Mouse (Mus musculus) embryo, embryonic 11 days (tissue): ENCODE measurements around the gene Sirt2.

Experiments
- DNase-seq: peaks from one replicate; pipeline ENCODE4 v3.0.0-alpha.2; 2015

Gene Sirt2

GRCm38 (mm10) chr7:28817957-28818356 is 51.4 kb downstream of the Sirt2 start:
- DNase-seq: no peak

DNA sequence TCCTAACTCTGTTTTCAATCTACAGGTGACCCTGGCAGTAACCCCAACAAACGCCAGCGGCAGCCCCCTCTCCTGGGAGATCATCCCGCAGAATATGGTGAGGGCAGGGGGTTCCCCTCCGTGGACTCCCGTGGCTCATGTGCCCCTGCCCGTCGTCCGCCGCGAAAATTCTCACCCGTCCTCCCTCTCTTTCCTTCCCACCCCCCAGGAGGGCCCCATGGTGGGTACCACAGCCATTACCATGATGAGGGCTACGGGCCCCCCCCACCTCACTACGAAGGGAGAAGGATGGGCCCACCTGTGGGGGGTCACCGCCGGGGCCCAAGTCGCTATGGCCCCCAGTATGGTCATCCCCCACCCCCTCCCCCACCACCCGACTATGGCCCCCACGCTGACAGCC is 51.9 kb downstream of the Sirt2 start:
- DNase-seq: no peak

DNA sequence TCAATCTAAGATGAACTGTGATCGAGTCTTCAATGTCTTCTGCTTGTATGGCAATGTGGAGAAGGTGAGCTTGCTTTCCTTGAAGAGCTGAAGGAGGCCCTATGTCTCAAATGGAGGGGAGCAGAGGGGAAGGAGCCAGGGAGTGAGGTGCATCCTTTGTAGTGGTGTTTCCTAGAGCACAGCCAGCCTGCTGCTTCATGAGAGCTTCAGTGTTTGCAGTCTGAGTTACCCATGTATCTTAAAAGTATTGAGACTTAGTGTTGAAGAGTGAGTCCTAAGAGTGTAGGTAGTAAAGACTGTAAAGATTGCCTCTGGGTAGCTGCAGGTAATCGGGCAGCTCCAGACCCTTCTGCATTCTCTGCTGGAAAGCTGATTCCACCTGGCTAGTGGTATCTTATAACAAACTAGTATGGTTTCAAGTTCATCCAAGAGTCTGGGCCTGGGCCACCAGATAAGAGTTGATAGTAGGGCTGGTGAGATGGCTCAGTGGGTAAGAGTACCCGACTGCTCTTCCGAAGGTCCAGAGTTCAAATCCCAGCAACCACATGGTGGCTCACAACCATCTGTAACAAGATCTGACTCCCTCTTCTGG is 52.4 kb downstream of the Sirt2 start:
- DNase-seq: no peak

DNA sequence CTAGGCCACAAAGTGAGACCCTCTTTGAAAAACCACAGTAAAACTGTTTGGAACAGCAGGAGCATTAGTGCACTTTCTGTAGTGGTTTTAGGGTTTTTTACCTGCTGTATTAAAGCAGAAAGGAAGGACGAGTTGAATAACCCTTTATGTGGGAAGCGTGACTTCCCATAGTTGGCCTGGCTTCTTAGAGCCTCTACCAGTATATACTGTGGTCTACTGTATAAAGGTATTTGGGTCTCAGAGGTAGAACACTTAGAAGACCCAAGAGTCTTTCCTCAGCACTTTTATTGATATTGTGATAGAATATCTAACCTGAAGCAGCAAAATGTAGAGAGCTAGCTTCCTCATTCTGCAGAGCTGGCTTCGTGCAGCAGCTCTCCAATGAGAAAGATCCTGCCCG is 53.0 kb downstream of the Sirt2 start:
- no peak for DNase-seq

GRCm38 (mm10) chr7:28820358-28821260 is 54.1 kb downstream of the Sirt2 start:
- peak; percentile 67 for DNase-seq

DNA sequence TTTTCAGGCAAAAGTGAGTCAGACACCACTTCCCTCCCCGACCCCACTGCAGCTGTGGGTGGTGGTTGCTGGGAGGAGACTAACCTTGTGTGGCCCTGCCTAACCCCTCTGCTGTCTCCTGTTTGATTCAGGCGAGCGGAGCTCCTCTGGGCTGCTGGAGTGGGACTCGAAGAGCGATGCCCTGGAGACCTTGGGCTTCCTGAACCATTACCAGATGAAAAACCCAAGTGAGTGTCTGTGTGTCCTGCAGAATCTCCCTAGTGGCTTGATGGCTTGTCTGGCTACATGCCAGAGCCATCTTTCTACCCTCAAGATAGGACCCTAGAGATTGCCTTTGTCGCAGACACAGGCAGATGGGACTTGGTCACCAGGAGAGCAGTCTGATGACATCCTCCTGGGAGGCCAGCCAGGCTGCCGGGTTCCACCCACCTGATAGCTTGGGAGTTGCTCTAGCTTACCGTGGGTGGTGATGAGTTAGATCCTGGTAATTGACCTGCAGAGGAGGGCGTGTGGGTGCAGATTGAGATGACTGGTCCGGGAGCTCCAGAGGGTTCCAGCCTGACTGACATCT is 54.8 kb downstream of the Sirt2 start:
- no peak for DNase-seq

GRCm38 (mm10) chr7:28822556-28822955 is 56.0 kb downstream of the Sirt2 start:
- no peak for DNase-seq

- no peak for DNase-seq
Measured at GRCm38 (mm10) chr7:28822993-28823903, 56.7 kb downstream of the Sirt2 start.

DNA sequence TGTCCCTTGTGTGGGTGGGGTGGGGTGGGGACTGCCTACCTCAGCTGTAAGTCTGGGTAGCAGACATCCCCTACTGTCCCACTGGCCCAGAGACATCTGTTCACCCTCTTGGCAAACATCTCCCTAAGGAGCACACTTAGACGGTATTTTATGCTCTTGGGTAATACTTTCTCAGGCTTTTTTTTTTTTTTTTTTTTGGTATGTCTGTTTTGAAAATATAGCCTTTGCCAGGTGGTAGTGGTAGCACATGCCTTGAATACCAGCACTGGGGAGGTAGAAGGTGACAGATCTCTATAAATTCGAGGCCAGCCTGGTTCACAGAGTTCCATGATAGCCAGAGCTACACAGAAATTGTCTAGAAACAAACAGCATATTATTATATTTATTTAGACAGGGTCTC is 57.4 kb downstream of the Sirt2 start:
- no peak for DNase-seq

GRCm38 (mm10) chr7:28824941-28825685 is 58.6 kb downstream of the Sirt2 start, which contains the start of gene Ech1:
Ech1 (plus strand) TSS chr7:28825217.
- peak; percentile 95 for DNase-seq

GRCm38 (mm10) chr7:28825686-28826401 is 59.3 kb downstream of the Sirt2 start:
- DNase-seq: no peak

GRCm38 (mm10) chr7:28826402-28826772 is 59.9 kb downstream of the Sirt2 start:
- DNase-seq: no peak

DNA sequence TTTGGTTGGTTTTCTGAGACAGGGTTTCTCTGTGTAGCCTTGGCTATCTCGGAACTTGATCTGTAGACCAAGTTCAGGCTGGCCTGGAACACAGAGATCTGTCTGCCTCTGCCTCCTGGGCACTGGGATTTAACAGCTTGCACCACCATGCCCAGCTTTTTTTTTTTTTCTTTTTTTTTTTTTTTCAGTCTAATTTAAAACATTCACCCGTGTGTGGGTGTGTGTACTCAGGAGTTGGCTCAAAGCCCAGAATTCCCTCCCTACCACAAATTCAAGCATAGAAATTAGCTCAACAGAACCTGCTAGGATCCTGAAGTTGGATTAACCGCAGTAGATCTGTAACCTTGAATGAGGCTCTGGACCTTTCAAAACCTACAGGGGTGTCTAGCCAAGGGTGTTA is 60.8 kb downstream of the Sirt2 start:
- DNase-seq: no peak

DNA sequence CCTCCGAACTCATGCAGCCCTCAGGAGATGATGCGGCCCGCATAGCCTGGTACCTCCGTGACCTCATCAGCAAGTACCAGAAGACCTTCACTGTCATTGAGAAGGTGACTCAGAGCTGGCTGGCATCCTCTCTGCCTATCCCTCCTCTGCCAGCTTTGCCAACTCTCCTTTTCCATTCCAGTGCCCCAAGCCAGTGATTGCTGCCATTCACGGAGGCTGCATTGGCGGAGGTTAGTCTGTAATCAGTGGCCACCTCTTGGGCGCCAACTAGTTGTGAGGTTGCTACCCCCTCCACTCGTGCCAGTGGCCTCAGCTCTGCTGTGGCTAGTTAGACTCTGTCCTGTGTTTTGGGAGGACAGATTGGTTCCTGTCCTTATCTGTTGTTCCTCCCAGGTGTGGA is 63.3 kb downstream of the Sirt2 start:
- no peak for DNase-seq

DNA sequence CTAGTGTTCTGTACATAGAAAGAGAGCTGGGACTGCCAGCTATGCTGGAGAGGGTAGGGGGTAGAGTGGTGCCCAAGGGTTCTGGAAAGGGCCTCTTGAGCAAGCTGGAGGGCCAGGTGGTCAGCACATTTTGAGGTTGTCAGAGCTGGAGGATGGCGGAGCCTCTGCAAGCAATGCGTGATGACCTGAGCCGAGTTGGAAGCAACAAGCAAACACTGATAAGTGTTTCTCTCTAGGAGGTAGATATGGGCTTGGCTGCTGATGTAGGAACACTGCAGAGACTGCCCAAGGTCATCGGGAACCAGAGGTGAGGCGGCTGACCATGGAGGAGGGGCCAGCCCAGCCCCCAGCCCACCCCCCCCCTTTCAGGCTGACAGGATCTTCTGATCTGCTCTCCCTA is 64.4 kb downstream of the Sirt2 start:
- DNase-seq: no peak

DNA sequence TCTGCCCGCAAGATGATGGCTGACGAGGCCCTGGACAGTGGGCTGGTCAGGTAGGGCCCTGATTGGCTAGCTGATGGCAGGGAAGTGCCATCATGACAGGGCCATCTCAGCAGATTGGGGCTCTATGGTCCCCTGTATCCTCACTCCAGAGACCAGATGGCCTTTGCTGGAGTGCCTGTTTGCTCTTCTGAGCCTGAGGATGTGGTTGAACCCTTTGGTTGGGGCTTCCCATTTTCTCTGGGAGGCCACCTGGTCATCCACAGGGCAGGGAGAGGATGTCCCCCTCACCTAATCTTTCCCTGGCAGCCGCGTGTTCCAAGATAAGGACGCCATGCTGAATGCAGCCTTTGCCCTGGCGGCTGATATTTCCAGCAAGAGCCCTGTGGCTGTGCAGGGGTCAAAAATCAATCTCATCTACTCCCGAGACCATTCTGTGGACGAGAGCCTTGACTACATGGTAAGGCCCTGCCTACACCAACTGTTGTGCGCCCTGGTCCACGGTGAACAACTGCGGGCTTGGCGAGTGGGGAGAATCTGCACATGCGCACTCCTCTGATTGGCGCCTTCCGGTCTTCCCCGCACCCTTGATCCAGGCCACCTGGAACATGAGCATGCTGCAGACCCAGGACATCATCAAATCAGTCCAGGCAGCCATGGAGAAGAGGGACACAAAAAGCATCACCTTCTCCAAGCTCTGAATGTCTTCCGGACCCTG is 65.0 kb downstream of the Sirt2 start:
- no peak for DNase-seq

GRCm38 (mm10) chr7:28832137-28832536 is 65.6 kb downstream of the Sirt2 start:
- no peak for DNase-seq

GRCm38 (mm10) chr7:28833723-28834347 is 67.3 kb downstream of the Sirt2 start, which contains the start of gene Lgals4:
Lgals4 (plus strand) TSS chr7:28833854.
- no peak for DNase-seq

DNA sequence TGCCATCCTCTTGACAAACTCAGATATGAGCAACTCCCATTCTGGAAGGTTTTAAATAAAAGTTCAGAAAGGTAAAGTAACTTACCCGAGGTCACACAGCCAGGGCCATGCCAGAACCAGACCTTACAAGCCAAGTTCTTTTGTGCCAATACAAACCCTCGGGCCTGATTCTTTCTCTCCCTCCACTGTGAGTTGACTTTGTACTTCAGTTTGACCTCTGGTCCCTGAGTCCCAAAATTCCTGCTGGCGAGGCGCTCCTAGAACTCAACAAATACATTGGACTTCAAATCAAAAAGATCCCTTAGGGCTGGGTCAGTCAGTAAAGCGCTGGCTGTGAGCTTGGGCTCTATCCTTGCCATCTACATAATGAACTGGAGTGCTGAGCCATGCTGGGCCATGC is 70.4 kb downstream of the Sirt2 start:
- DNase-seq: no peak
